Mouse (Mus musculus) frontal cortex, postnatal 10 days (tissue): Measurements from ENCODE around the gene Capn10.

Source experiments
- DNase-seq, 2 experiments: peaks; one replicate each; pipeline ENCODE4 v3.0.0; 2022; ENCODE audit warnings: low spot score in 2 of 2, mixed read lengths in 1 of 2

Capn10 gene

GRCm38 (mm10) chr1:92976141-92976566 lies 42.0 kb downstream of the Capn10 start:
- no peak for DNase-seq

GRCm38 (mm10) chr1:92978645-92979044 lies 44.5 kb downstream of the Capn10 start:
- no peak for DNase-seq

- DNase-seq = no peak
Measured at GRCm38 (mm10) chr1:92979073-92979602, 45.0 kb downstream of the Capn10 start.

DNA sequence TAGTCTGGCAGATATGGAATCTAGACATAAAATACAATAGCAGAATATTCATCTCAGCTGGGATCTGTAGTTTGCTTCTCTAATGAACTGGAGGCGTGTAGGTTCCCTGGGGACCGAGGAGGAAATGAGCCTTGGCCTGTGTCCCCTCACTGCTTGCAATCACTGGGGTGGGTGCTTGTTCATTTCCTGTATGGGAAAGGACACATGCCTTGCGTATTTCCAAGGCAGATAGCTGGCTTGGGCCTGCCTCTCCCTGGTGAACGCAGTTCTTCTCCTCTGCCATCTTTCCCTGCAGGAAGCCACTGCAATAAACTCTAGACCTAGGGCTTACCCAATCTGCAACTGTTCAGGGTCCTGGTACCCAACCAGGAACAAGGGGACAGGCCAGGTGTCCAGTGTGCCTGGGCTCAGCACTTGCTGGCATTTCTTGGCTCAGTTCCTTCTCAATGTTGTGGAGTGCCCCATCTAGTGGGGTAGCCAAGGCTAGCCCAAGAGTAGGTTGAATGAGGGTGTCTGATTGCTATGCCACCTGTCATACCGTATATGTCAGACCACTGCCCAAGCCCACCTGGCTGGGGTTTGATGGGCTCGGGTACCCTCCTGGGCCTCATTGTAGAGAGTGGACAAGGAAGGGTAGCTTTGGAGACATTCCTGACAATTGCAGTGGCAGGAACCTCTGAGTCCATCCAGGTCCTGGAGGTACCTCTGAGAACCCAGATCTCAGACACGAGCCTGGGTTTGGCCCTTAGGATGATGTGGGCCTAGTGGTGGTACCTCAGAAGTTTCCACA lies 47.1 kb downstream of the Capn10 start:
- DNase-seq = no peak

- DNase-seq = no peak
Measured at GRCm38 (mm10) chr1:92982931-92983605, 48.9 kb downstream of the Capn10 start.

DNA sequence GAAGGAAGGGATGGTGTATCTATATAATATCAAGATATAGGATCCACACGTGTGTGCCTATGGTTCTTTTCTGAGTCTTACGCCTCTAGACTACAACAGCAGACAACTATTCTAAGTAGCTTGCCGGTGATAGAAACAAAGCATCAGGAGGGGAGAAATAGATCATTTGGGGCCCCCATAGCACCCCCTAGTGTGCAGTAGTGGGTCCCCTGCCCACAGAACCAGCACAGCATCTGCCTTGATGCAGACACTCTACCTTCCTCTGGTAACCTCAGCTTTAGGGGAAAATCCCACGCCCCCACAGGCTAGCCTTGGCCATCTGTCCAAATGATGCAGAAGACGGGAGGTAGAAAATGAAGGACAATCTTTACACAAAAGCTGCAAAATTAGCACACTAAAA lies 50.8 kb downstream of the Capn10 start:
- no peak for DNase-seq

GRCm38 (mm10) chr1:92988894-92989293 lies 54.7 kb downstream of the Capn10 start:
- DNase-seq = peak in 1 of 2 experiments; percentile 0

- peak in 1 of 2 experiments; percentile 0 for DNase-seq
Measured at GRCm38 (mm10) chr1:92989891-92990290, 55.7 kb downstream of the Capn10 start.

DNA sequence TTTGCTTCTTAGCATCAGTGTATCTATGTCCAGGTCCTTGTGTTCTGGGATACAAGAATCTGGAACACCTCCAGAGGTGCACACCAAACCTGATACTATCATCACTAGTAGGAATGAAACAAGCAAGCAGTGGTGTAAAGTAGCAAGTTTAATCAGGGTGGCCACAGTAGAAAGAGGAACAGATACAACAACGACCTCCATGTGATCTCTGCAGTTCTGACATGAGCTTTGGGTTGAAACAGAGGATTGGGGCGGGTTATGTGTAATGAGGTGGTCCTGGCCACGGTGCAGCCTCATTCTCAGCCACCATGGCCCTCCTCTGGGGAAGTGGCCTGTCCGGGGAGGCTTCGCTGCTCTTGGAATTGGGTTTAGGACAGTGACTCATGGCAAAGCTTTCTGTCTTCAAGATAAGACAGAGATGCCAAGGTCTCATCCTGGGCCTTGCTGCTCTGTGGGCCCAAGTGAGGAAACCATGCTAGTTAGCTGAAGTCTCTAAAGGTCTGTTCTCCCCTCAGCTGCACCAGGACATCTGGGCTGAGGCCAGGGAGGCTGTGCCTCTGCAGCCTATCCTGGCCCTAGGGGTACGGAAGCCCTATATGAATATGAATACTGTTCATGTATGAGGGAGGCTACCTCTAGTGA lies 58.2 kb downstream of the Capn10 start:
- no peak for DNase-seq

DNA sequence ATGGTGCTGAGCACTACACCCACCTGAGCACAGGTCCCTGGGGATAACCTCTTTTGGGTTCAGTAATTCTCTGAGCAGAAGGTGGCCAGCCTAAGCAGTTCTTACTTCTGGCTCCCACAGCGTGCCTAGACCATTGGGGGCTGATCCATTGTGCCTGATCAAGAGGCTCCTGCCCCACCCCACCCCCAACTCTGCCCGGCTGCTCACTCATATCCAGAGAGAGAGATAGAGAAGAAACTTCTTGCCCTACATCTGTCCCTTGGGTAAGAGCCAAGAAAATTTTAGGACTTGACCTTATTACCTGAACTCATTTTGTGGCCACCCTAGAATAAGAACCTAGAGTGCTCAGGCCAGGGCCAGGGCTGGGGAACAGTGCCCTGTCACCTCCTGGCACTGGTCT lies 58.7 kb downstream of the Capn10 start:
- no peak for DNase-seq
